Mouse (Mus musculus) T-cell, adult 2 months (primary cell): ENCODE results near the gene Mcemp1.
A peak's percentile ranks its signal among the peaks of the same experiment; 100 is the strongest.

Experiments used
- DNase-seq: peaks from one replicate; pipeline ENCODE4 v3.0.0; 2022; ENCODE audit warnings: low spot score

The Mcemp1 gene

DNA sequence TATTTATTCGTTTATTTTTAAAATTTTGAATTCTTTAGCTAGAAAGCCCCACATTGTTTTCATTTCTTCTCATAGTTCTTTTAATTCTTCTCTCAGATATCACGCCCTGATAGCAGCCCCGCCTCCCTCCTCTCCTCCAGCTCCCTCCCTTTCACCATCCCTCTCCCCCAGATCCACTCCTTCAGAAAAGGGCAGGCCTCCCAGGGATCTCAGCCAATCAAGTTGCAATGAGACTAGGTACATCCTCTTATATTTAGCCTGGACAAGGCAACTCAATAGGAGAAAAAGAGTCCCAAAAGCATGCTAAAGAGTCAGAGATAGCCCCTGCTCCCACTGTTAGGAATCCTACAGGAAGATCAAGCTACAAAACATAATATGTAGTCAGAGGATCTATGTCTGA lies 9.1 kb downstream of the Mcemp1 start:
- no peak for DNase-seq

DNA sequence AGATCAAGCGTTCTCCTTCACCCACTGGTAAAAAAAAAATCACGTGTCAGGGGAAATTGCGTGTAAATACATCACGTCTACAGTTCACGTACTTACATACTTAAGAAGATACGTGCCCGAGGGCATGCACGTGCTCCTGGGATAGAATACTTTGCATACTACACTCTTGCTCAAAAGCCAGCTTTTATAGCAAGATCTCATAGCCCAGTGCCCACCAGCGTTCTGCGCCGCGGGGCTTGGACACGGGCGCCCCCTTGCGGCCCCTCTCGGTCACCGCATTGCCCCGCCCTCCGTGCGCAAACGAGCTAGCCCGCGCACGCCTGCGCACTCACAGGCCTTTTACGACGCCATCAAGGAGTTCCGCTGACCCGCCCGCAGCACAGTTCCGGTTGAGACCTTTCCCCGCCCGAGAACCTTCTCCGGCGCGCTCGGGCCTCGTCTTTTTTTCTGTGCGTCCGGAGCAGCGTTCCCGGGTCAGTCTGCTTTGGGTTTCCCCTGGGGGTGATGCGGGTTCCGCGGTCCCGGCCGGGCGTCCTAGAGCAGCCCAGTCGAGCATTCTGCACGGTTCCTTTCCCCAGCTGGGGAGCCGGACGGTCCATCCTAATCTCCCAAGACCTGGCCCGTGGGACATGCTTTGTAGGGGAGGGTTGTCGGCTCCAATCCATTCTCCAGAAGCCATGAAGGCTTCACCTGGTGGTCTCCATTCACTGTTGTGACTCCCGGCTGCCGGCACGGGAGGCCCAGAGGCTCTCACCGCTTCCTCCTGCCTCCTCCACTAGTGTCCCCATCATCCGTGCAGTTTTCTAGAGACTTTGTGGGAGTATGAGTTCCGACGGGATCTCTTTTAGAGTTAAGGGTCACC lies 10.8 kb downstream of the Mcemp1 start, which contains the start of gene Trappc5:
Gene Trappc5, plus strand, starts transcription at position 169 of the 862 bp plus-strand sequence.
- peak; percentile 95 for DNase-seq

DNA sequence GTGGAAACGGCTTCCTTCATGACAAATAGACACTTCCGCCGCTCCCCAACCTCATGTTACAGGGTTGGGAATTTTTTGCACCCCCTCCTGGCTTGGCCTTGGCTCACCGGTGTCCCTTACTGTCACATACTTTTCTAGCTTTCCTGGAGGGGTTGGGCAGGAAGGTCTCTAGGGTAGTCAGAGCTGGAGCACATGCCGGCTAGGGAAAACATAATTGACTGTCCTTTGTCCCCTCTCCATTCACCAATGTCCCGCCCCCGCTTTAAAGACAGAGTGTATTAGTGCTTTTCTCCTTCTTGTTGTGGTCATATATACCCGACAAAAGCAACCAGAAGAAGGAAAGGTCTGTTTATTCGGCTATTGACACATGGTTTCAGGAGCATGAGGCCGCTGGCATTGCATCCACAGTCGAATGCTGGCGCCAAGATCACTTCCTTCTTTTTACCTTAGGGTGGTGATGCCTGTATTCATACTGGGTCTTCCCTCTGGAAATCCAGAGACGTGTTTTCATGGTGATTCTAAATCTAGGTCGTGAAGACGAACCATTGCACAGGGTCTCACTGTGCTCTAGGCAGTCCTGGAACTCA lies 11.5 kb downstream of the Mcemp1 start:
- no peak for DNase-seq

DNA sequence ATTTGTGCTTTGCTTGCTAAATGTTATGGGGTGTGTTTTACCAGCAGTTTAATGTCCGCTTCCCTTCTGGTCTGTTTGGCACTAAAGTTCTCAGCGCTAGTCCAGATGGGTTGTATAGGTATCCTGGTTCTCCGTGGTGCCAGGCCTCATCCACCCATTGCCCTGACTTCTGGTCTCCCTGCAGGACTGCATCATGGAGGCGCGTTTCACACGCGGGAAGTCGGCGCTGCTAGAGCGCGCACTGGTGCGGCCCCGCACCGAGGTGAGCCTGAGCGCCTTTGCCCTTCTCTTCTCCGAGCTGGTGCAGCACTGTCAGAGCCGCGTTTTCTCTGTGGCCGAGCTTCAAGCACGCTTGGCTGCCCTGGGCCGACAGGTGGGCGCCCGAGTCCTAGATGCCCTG lies 13.3 kb downstream of the Mcemp1 start:
- no peak for DNase-seq

DNA sequence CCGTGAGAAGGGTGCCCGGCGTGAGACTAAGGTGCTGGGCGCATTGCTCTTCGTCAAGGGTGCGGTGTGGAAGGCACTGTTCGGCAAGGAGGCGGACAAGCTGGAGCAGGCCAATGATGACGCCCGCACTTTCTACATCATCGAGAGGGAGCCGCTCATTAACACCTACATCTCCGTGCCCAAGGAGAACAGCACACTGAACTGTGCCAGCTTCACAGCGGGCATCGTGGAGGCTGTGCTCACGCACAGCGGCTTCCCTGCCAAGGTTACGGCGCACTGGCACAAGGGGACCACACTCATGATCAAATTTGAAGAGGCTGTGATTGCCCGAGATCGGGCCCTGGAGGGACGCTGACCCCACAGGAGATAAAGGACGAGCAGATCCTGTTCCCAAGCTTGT lies 13.7 kb downstream of the Mcemp1 start:
- no peak for DNase-seq

DNA sequence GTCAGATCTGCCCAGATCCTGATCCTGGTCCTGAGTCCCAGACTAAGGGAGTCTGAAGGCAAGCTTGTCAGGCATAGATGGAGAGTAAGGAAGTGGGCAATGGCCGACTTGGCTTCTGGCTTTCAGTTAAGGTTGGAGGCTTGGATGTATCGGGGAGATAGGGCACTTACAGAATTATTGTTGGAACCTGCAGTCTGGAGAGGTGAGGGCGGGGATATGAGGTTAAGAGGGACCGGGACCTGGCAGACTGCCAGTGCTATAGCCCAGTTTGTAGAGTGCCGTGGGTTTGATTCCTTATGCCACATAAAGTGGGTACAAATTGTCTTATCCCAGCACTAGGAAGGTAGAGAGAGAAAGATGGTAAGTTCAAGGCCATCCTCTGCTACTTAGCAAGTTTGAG lies 14.1 kb downstream of the Mcemp1 start:
- DNase-seq: no peak

DNA sequence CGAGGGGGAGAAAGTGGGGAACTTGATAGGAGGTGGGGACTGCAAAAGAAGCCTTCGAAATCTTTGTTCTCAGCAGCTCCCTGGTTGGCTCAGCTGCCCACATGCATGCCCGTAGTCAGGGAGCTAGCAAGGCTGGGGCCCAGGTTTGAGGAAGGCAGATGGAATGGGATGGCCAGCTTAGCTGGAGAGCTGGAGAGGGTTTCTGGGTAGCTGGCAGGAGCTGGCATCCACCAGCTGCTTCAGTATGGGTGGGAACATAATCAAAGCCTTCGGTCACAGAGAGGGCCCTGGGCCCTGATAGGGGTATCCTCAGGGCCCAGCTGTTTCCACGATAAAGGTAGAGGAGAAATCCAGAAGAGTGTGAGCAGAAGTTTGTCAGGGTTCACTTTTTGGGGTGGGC lies 16.9 kb downstream of the Mcemp1 start:
- DNase-seq: no peak

DNA sequence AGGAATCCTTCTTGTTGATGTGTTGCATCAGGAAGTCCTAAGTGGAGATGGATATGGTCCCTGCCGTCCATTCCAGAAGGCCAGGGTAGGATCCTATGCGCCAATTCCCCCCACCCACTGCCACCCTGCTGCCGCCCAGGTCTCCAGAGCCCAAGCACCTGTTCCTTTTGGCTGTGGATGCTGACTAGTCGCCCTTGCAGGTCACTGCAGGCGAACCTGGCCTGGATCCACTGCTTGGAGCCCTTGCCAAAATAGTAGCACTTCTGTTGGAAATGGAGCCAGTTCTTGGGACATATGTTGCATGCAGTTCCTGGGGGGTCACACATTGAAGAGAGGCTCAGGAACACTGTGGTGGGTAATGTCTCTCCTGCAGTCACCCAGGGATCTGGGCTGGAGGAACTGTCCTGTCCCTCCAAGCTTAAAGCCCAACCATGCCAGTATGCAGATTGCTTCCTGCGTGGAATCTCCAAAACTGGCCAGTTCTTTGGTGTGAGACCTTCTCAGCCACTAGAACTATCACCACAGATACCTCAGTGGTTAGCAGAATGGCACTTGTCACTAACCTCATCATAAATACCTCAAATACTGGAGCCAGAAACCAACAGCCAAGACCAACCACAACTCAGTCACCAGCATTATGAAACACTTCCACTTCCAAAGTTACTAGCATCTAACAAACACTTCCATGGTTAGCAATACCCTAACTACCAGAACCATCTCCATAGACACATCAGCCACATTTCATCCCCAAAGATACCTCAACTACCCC lies 18.0 kb downstream of the Mcemp1 start:
- DNase-seq: no peak

DNA sequence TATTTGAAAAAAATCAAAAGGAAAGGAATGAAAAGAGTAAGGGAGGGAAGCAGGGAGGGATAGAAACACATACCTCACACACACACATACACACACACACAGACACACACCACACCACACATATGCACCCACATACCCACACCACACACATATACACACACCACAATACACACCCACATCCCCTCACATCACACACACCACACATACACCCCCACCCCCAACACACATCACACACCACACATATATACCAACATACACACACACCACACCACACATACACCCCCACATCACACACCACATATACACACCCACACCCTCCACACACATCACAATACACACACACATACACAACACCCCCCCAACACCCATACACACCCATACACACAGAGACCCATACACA lies 19.0 kb downstream of the Mcemp1 start:
- no peak for DNase-seq

DNA sequence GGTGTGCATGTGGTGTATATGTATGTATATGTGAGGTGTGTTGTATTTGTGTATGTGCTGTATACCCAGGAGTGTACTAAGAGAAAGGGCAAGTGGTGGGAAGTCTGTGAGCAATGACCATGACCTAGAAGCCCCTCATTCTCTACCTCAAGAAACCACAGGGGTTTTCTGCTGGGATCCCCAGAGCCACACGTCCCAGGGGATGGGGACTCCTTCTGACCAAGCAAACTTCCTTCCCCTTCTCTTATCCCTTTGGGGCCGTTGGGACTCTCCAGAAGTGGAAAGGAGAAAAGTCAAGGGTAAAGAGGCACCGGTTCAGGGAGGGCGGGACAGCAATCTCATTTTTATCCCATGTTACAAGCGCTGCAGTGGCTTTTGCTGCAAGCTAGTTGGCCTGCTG lies 19.9 kb downstream of the Mcemp1 start:
- no peak for DNase-seq

DNA sequence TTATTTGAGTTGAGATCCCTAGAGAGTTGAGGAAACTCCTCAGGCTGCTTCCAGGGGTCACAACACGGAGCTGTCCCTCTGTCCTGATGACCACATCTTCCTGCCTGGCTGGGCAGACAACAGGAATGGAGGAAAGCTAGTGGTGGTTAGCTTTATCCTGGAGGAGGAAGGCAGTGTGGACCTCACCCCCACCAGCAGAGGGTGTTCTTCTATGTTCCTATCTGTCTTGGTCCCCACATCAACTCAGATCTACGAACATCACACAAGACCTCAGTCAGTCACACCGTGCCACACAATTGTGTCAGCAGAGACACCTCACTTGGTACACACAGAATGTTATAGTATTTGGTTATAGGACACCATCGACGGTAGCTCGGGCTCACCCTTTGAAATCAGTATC lies 22.0 kb downstream of the Mcemp1 start:
- no peak for DNase-seq

DNA sequence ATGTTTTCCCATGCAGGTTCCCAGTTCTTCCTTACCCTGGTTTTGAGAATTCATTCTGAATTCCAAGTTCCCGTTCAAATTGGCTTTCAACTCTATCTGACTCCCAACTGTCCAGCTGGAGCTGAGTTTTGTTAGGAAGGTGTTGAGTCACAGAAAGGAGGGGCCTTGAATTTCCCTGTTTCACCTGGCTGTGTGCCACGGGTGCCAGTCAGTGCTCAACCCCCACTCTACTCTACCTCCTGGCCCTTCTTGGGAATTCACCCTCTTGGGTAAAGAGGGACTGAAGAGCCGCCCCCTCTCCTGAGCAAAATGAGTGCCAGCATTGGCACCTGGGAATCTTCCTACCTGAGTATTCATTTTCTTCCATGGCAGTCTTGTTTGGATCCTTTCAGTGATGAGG lies 25.2 kb downstream of the Mcemp1 start:
- DNase-seq: no peak

DNA sequence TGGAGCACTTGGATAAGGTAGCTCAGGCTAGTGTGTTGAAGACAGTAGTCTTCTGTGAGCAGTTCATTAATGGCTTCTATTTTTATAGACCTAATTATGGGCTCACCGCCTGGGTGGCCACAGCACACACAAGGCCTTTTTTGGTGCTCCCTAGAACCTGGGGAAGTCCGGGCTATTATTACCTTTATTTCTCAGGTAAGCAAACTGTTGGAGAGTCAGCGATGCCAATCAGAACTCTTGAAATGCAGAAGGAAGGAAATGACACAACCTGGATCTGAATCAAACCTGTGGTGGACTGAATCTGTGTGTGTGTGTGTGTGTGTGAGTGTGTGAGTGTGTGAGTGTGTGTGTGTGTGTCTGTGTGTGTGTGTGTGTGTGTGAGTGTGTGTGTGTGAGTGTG lies 28.6 kb downstream of the Mcemp1 start, which contains the start of gene Fcer2a:
Gene Fcer2a, minus strand, starts transcription at position 55 of the 400 bp plus-strand sequence.
- no peak for DNase-seq

DNA sequence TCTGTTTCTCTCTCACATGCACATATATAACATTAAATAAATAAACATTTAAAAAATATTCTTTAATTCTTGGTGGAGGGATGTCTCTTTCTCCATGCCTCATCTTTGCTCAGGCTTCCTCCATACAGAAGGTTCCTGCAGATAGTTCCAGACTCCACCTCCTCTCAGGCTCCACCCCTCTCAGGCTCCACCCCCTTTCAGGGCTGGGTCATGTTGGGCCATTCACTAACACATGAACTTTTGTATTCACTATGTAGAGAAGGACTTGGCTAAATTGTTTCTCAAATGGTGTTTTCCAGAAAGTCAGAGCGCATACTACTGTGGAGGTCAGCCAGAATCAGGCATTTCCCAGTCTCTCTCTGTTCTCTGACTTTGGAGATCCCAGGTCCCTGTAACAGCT lies 35.9 kb downstream of the Mcemp1 start:
- no peak for DNase-seq

DNA sequence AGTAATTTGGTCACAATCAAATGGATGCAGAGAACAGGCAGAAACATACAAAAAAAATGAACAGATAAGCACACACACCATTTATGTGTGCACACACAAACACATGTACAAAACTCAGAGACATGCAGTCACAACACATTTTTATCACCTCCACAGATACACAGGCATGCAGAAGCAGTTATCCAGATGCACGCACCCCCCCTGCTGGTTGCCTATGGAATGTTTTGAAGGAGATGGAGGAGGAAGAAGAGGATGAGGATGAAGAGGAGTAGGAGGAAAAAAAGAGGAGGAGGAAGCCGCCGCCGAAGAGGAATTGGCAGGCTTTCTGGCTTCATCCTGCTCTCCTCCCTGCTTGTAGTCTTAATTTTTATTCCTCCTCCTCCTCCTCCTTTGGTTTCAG lies 40.2 kb downstream of the Mcemp1 start:
- DNase-seq: no peak

DNA sequence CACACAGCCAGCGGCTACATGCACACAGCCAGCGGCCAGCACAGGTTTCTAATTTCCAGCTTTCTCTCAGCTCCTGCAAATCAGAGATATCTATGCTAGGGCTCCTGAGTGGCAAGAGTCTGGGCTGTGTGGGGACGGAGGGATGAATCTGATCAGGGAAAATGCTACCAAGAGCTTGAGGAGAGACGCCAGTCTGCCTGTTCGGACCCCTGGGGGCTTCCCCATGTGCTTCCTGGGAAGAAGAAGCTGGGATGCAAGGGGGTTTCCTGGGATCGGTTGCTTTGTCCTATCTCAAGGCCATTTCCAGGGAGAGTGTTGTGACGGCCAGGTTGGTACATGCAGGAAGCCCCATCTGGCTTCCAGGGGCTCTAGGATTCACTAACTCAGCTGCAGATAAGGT lies 42.1 kb downstream of the Mcemp1 start:
- no peak for DNase-seq

DNA sequence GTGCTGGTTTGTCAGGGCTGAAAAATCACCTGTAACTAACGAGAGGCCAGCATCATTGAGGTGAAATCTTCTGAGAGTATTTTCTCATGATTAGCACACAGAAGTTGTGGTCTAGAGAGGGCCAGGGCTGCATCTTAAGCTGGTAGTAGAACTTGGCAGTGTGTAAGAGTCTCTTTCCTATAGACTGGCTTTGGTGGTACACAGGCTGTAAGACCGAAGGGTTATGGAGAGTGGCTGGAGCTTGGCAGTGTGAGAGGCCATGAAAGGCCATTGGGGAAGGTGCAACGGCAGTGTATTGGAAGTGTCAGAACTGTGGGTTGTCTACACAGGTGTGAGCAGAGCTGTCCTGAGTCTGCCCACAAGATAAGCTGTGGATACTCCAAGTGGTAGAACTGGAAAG lies 44.8 kb downstream of the Mcemp1 start:
- no peak for DNase-seq

DNA sequence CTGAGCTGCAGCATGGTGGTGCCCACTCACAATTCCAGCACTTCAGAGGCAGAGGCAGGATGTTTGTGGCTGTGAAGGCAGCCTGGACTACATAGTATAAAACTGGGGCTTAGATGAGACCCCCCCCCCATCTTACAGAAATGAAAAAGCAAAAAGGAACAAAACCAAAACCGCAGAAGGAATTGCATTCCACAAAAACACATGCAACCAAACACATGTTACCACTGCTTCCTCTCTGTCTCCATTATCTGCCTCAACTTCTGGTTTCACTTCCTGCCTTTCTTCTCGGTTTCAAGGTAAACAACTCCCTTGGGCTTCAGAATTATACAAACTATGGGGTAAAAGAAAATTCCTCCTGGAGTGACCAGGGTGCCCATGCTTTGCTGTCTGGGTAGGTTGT lies 46.1 kb downstream of the Mcemp1 start:
- peak; percentile 9 for DNase-seq

DNA sequence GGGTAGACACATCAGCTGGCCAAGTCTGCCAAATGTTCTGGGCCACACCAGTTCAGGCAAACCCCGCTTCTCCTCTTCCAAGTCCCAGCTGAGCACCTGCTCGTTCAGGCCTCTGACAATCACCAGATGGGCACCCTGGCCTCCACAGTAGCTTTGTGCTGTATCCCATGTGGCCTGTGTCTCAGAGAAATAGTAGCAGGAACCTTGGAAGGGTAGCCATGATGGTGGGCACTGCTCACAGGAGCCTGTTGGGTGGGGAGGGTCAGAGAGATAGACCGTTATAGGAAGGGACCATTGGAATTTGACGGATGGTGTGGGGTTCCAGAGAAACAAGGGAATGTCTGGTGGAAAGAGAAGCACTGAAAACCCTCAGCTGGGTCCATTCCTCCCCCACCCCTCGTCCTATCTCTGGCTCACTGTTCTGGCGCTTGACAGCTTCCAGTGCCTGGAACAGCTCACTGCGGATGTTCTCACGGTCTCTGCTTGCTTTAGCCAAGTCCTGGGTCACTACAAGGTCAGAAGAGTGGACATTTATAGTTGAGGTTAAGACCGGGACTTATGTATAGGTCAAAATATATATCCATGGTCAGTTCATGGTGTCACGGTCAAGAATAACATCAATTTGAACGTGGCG lies 51.9 kb downstream of the Mcemp1 start:
- no peak for DNase-seq

DNA sequence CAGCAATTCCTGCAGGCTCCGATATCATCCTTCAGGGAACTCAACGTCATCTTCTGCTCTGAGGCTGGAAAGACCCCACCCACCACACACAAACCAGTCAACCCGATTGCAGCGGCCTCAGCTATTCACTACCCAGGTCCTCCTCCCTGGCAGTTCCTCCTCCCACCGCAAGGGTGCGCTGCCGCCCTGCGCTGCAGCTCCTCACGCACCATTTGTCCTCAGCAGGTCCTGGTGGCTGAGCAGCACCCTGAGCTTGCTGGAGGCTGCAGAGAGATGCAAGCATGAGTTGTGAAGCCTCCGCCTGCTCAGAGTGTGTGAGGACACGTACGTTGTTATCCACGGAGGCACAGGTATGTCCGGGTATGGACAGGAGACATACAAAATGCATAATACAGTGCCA lies 53.0 kb downstream of the Mcemp1 start:
- DNase-seq: peak; percentile 54
